Mouse (Mus musculus) layer of hippocampus, postnatal 14 days (tissue): ENCODE results near the gene Agmat. TPM values are rescaled to one million over a fixed set of nuclear protein-coding genes. Genes with fewer than 3 reads are reported as not detected.

Experiments
- DNase-seq, 2 experiments: peaks; one replicate each; pipeline ENCODE4 v3.0.0; 2021 to 2022; ENCODE audit warnings: low spot score in 2 of 2, mixed read lengths in 1 of 2
- long read RNA-seq, 2 experiments: library from polyadenylated mRNA; stranded (forward); transcript quantifications; one replicate each; pipeline ENCODE4 v2.0.0; 2021
- total RNA-seq, 2 experiments: library from RNA; stranded (reverse); gene quantifications; 2 replicates each; pipeline ENCODE4 v1.2.3; 2021

Agmat gene
- total RNA-seq: not detected
- long read RNA-seq, experiment 1: 0 reads
- long read RNA-seq, experiment 2: 0 reads

DNA sequence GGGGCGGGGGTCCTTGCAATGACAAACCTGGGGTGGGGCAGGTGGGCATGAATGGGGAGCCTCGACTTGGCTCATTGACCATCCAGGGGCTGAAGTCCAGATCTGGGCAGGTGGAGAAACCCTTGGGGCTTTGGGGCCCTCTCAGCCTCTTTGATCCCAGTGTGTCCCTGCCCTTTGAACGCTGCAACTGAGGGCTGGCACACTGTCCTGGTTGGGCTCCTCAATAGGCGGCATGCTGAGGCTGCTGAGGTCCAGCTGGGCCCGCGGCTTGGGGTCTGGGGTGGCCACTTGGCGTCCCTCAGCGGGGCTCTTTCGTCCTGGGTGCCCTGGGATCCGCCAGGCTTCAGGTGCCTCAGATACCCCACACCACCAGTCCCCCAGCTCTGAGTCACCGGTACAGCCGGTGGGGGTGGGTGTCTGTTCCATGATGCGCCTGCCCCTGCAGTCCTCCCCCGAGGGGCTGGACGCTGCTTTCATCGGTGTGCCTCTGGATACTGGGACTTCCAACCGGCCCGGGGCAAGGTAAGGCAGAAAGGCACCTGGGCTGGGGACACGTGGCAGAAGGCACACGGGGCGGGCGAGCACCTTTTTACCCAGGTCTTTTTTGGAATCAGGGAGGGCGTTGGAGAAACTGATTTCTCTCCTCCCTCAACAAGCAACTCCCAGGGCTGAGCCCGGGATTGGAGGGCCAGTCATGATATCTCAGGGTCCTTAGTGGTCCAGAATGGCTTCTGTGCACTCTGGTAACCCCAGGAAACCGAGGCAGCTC is at the start of gene Agmat:
Gene Agmat (plus strand): TSS at position 95 of the 769 bp plus-strand sequence.
- DNase-seq: no peak

- no peak for DNase-seq
These were observed 41.8 kb upstream of the Agmat start for GRCm38 (mm10) chr4:141704625-141705024.

GRCm38 (mm10) chr4:141705331-141705730 is 41.1 kb upstream of the Agmat start:
- DNase-seq: peak; percentile 75 to 89

DNA sequence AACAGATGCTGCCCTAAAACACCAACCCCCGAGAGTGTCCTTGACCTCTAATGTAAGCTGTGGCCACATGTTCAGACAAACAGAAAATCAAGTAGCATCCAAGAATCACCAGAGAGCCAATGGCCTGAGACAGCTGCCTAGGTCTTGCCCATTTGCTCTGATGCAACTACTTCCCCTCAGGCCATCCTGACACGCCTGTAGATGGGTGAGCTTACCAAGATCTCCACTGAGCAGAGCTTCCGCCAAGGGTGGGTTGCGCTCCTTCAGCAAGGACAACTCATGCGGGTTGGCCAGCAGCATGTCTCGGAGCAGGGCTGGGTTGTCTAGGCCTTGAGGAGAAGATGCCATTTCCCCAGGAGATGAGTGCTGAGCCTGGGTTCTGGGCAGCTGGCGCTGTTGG is 38.5 kb upstream of the Agmat start:
- DNase-seq: no peak

GRCm38 (mm10) chr4:141708971-141709370 is 37.5 kb upstream of the Agmat start:
- DNase-seq: no peak

- no peak for DNase-seq
These were observed 35.2 kb upstream of the Agmat start for GRCm38 (mm10) chr4:141711250-141711649.

DNA sequence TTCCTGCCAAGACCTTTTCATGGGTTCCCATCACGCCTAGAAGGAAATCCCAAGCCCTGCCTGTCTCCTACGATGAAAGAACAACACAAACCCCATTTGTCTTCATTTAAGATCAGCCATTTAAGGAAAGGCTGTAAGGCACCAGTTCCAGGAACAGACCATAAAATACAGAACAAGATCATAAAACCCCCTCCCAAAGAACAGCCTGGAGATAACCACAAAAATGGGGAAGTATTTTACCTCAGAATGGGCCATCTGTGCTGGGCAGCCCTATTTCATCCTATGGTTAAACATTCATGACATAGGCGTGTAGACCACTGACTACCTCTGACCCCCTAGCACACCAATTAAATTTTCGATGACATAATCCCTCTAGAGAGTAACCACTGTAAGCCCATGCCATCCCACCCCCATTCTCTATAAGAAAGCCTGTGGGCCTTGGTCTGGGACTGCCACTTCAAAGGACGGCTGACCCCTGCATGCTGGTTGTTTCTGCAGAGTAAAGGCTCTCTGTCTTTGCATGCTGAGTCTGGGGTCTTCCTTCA is 32.8 kb upstream of the Agmat start:
- no peak for DNase-seq

DNA sequence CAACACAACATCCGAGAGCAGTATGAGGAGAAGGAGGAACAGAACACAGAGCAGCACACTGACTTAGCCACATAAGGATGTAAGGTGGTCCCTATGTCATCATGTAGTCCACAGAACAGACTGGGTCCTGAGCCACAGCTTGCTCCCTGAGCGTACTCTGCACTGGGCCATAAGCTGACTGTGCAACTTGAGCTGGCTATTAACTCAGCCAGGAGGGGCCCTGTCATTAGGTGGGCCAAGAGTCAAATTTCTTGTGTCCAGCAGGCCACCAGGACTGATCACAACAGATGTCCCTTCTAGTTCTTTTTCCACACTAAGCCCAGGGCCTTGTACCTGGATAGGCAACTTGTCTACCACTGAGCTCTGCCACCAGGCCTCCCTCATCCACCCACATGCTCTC is 31.4 kb upstream of the Agmat start:
- no peak for DNase-seq

- no peak for DNase-seq
These were observed 28.8 kb upstream of the Agmat start for GRCm38 (mm10) chr4:141717633-141718032.

DNA sequence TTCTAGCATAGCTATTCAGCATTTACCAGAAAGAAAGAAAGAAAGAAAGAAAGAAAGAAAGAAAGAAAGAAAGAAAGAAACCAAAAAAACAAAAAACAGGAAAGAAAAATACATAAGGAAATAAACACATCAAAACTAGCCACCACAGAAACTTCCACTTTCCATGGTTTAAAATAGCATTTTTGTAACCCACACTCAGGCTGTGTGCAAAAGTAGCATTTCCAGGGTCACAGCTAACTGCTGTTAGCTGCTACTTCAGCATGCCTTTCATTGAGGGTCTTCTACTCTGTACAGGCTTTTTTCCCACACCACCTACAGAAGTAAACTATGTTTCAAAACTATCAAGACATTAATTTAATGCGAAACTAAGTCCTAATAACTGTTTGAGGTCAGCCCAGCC is 27.2 kb upstream of the Agmat start:
- no peak for DNase-seq

- no peak for DNase-seq
These were observed 25.5 kb upstream of the Agmat start for GRCm38 (mm10) chr4:141720761-141721523.

- no peak for DNase-seq
These were observed 24.5 kb upstream of the Agmat start for GRCm38 (mm10) chr4:141721961-141722360.

GRCm38 (mm10) chr4:141722731-141723672 is 23.5 kb upstream of the Agmat start, which contains the start of gene Ddi2:
Gene Ddi2, minus strand, starts transcription at chr4:141723419.
- peak; percentile 84 to 92 for DNase-seq

GRCm38 (mm10) chr4:141723673-141724068 is 22.8 kb upstream of the Agmat start:
- DNase-seq: no peak

DNA sequence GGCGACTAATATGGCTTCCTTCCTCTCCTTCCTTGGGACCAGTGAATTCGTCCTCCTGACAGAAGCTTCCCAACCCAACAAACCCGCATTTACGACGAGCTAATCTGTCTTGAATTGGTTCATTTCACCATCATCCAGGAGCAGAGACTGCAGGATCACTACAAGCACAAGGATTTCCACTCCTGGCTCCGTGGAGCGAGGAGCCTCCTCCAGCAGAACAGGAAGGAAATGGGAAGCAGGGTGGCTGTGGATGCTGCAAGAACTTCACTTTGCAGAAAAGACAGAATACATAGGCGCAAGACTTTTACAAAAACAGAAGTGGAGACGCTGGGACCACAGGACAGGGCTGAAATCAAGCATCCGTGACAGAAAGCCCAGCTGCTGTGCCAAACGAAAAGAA is 21.9 kb upstream of the Agmat start:
- DNase-seq: no peak

- no peak for DNase-seq
These were observed 21.2 kb upstream of the Agmat start for GRCm38 (mm10) chr4:141725277-141725676.

DNA sequence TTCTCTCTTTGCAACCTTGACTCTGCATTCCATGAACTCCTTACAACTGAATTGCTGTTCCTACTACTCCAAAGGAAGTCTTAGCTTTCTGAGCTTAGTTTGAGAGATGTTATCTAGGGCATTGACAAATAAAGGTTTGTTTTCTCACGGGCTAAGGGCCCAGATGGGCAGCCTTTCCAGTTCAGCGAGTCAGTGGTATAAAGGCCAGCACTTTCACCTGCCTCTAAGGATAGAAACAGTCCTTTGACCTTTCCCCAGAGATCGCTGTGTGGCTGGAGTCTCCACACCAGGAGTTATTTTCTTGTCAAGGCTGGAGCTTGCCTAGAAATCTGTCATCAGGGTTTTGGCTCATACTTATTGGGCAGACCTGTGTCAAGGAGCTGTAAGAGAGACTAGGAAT is 20.7 kb upstream of the Agmat start:
- DNase-seq: no peak

DNA sequence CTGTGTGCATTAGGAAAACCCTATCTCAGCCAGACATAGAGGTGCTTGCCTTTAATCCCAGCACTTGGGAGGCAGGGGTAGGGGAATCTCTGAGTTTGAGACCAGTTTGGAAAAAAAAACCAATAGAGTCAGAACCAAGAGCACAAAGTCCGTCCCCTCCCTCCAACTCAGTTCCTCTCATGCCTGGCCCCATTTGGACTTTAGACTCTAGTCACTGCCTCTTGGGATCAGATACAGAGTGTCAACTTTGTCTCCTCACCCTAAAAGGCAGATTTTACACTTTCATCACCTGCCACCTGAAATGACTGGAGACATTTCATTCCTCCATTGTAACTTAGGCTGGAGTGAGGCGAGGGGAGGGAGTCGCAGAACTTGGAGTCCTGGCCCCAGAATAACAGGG is 17.2 kb upstream of the Agmat start:
- no peak for DNase-seq

- DNase-seq: no peak
These were observed 16.1 kb upstream of the Agmat start for GRCm38 (mm10) chr4:141730401-141730800.

GRCm38 (mm10) chr4:141731766-141732165 is 14.7 kb upstream of the Agmat start:
- DNase-seq: no peak
